Mouse (Mus musculus) limb, embryonic 12.5 days (tissue): ENCODE results near the gene Cad. TPM values are rescaled to one million over a fixed set of nuclear protein-coding genes. Genes with fewer than 3 reads are reported as not detected.
"Not testable (repeated sequence)": the region's sequence is repeated elsewhere in the genome, so short reads cannot be mapped to it uniquely, and the experiment has no call there.

Experiments
- ATAC-seq: fragments of 200-750 bp; cut with Nextera tagmentation; 2 replicates; pipeline ENCODE4 v1.8.0; 2017; ENCODE audit warnings: low read depth, moderate TSS enrichment; ENCODE audit not compliant: insufficient number of reproducible peaks, insufficient read depth, low FRiP score, low TSS enrichment
- H3K27ac ChIP-seq: fragments of 300-500 bp; sonication (generic); 2 replicates; pipeline ENCODE4 v1.5.1; 2016; ENCODE audit warnings: mild to moderate bottlenecking, moderate library complexity
- H3K27me3 ChIP-seq: fragments of 300-500 bp; sonication (generic); 2 replicates; pipeline ENCODE4 v1.6.1; 2016; ENCODE audit warnings: mild to moderate bottlenecking, moderate library complexity
- H3K36me3 ChIP-seq: fragments of 300-500 bp; sonication (generic); 2 replicates; pipeline ENCODE4 v1.6.1; 2016; ENCODE audit warnings: mild to moderate bottlenecking, moderate library complexity
- H3K4me1 ChIP-seq: fragments of 300-500 bp; sonication (generic); replicated peaks from 2 replicates; pipeline ENCODE4 v1.6.1; 2016
- H3K4me2 ChIP-seq: fragments of 300-500 bp; sonication (generic); 2 replicates; pipeline ENCODE4 v1.6.1; 2016; ENCODE audit warnings: mild to moderate bottlenecking, moderate library complexity
- H3K4me3 ChIP-seq: fragments of 300-500 bp; sonication (generic); replicated peaks from 2 replicates; pipeline ENCODE4 v1.5.1; 2016; ENCODE audit warnings: mild to moderate bottlenecking
- H3K9ac ChIP-seq: fragments of 300-500 bp; sonication (generic); replicated peaks from 2 replicates; pipeline ENCODE4 v1.6.1; 2016; ENCODE audit warnings: mild to moderate bottlenecking, moderate library complexity
- H3K9me3 ChIP-seq: fragments of 300-500 bp; sonication (generic); 2 replicates; pipeline ENCODE4 v1.6.1; 2016; ENCODE audit warnings: mild to moderate bottlenecking, moderate library complexity
- WGBS: fragments of 180-500 bp; shearing (Covaris S2); methylation state at CpG from one replicate; pipeline ENCODE4 v1.1.7; 2016; 5-methylcytosine and 5-hydroxymethylcytosine counted together
- polyA plus RNA-seq: library from polyadenylated mRNA; unstranded; fragments of >200 nt; fragmentation: Nextera tagmentation; extraction: Ambion mirVana; gene quantifications from 2 replicates; pipeline ENCODE4 v1.2.1, GENCODE M21; 2016

The Cad gene
- polyA plus RNA-seq, 1 experiment from 2014 or later = 48.0 TPM

DNA sequence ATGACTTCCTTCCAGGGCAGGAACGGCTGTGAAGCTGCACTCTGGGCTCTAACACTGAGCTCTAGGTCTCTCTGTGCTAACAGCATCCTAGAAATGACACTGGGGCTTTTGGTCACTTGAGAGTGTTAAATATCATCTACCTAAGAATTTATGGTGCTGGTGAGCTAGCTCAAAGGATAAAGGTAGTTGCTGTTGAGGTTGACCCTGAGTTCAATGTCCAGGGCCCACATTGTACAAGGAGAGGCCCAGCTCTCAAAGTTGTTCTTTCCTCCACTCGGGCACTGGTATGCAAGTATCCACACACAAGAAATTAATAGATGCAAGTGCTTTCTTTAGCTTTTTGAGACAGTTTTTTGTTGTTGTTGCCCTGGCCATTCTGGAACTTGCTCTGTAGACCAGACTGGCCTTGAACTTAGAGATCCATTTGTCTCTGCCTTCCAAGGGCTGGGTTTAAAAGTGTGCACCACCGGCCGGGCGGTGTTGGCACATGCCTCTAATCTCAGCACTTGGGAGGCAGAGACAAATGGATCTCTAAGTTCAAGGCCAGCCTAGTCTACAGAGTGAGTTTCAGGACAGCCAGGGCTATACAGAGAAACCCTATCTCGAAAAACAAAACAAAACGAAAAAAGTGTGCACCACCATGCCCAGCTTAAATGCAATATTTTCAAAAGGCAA lies 16.3 kb upstream of the Cad start:
- Histone ChIP-seq H3K27me3 (no peaks in the 10 kb centered on the region), H3K36me3 (peaks cover 64% of the 10 kb centered on the region), H3K9me3 (no peaks in the 10 kb centered on the region), H3K27ac (no peak overlapping the region), H3K4me1 (no peaks in the 10 kb centered on the region), H3K9ac (no peak overlapping the region), H3K4me2 (no peak overlapping the region), H3K4me3 (no peak overlapping the region)
- 91% methylated on average over 7 of the region's 7 CpGs for WGBS
- no peak for ATAC-seq

DNA sequence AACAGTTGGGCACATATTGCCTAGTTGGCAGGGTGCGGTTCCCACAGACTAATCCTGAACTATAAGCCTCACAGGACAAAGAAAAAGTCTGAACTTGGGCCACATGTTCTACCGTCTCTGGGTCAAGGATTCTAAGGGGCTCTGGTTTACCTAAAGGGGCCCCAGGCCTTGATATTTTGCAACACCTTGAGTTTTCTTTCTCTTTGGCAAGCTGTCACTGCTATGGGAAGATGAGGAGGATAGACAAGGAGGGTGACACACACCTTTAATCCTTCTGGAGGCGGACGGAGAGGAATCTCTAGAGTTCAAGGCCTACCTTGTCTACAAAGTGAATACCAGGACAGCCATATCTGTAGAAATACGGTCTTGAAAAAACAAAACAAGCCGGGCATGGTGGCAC lies 8.2 kb upstream of the Cad start:
- H3K27ac ChIP-seq = no peak overlapping the region

DNA sequence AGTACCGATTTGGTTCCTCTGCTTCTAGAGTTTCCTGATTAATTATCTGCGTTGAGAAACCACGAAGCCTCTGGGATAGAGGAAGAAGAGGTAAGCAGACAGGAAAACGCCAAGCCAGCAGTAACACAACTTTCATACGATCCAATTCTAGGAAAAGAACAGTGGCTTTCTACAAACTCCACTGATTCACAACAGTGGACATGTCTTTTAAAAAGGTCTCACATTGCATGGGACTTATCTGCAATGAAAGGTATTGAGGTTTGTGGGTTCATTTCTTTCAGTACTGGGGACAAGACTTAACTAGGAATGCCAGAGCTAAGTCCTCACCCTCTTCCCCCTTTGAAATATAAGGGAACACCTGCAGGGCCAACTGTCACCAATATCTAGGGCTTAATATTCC lies 7.5 kb upstream of the Cad start:
- Histone ChIP-seq H3K27ac (no peak overlapping the region), H3K4me1 (peaks cover 7% of the 10 kb centered on the region; the same call in 1 of the 2 replicates), H3K36me3 (peaks cover 17% of the 10 kb centered on the region), H3K27me3 (no peaks in the 10 kb centered on the region), H3K4me3 (peak overlapping the region; percentile 67), H3K9me3 (no peaks in the 10 kb centered on the region), H3K9ac (peak overlapping the region; percentile 77; the same call in 1 of the 2 replicates), H3K4me2 (peak overlapping the region; percentile 79)
- 80% methylated on average over 5 of the region's 5 CpGs for WGBS
- no peak for ATAC-seq

More for the DNA sequence above, 8.2 kb upstream of the Cad start:
- H3K36me3 ChIP-seq = peaks cover 24% of the 10 kb centered on the region
- WGBS = 90% methylated on average over 6 of the region's 6 CpGs
- no peak overlapping the region for H3K4me3 ChIP-seq
- no peak for ATAC-seq
- peaks cover 7% of the 10 kb centered on the region; the same call in 1 of the 2 replicates for H3K4me1 ChIP-seq
- H3K9me3 ChIP-seq = no peaks in the 10 kb centered on the region
- no peaks in the 10 kb centered on the region for H3K27me3 ChIP-seq
- H3K4me2 ChIP-seq = no peak overlapping the region
- H3K9ac ChIP-seq = no peak overlapping the region

DNA sequence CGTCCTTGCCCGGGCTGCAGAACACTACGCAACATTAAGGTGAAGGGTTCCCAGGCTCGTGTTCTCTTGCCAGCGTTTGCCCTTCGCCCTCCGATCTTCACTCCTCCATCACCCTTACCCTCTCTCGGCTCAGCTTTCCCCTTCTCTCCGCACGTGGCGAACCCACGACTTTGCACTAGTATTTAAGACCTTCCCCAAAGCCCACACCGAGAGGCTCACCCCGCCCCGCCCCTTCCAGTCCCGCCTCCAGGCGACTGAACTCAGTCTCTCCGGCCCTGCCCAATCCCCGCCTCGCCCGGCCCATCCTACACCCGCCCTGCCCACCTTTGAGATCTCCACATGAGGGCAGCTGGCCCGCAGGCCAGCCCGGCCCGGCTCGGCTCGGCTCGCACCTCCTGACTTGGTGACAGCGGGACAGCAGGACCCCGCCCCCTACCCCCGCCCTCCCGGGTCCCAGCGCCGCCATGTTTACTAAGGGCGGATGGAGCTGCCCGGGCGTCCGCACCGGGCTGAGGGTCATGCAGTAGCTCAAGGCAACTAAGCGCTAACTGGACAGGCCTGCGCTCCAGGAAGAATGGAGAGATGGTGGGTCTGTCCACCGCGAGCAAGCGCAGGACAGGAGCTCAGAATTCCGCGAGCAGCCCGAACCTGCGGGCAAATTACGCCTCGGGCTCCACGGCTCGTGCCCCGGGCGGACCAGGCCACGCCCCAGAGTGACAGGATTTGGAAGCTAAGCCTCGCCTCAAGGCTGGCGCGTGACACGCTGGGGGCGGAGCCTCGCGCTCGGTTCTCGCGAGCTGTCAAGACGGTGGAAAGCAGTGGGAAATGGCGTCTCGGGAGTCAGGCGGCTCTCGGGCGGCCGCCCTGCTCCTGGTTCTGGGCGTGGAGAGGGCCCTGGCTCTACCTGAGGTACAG lies 6.5 kb upstream of the Cad start, which contains the start of gene Atraid:
Atraid (plus strand) TSS at position 465 of the 915 bp plus-strand sequence.
- ATAC-seq = peak; percentile 98
- Histone ChIP-seq H3K4me2 (peak within 1 kb of the TSS; percentile 79), H3K4me3 (peak within 1 kb of the TSS; percentile 67), H3K9ac (peak within 1 kb of the TSS; percentile 77), H3K36me3 (peaks cover 16% of the 10 kb centered on the region), H3K4me1 (peaks cover 7% of the 10 kb centered on the region; the same call in 1 of the 2 replicates), H3K27me3 (no peaks in the 10 kb centered on the region), H3K9me3 (no peaks in the 10 kb centered on the region), H3K27ac (peak within 1 kb of the TSS; percentile 92)
- WGBS = 1% methylated on average over 73 of the region's 73 CpGs

DNA sequence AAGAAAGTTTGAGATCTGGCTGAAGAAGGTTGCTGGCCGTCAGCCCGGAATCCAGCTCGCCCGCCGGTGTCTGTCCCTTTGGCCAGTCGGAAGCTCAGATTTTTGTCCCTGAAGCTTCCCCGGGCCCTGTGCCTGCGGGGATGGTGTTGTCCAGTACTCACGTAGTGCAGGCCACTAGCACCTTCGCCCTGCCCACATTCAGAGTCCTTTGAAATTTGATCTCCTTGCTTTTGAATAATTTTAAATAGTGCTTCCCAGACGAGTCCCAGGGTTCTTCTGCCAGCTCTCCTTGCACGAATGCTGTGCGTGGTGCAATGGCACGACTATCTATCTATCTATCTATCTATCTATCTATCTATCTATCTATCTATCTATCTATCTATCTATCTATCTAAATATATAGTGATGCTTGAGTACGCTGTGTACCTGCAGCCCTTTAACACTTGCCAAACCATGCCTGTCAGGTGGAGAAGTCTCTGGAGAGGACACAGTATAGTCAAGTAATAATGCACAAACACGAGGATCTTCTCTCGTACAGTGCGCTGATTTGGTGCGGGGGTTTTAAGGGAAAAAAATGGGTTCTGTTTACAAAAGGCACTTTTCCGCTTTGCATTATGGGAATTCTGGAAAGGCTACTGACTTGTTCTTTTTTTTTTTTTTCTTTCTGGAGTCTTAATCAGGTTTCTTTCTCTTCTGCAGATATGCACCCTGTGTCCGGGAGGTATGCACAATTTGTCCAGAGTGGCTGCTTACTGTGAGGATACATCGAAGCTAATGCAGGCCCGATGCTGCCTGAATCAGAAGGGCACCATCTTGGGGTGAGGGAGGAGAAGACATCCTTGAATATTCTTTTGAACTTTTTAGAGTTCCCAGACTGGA lies 5.6 kb upstream of the Cad start, which contains the start of gene Slc5a6:
Slc5a6 (minus strand) TSS at position 162 of the 879 bp plus-strand sequence.
- Histone ChIP-seq H3K9me3 (no peaks in the 10 kb centered on the region), H3K27me3 (no peaks in the 10 kb centered on the region), H3K27ac (peak within 1 kb of the TSS; percentile 92), H3K4me2 (peak within 1 kb of the TSS; percentile 79), H3K36me3 (peaks cover 14% of the 10 kb centered on the region), H3K9ac (peak within 1 kb of the TSS; percentile 77), H3K4me1 (peaks cover 10% of the 10 kb centered on the region; the same call in 1 of the 2 replicates), H3K4me3 (peak within 1 kb of the TSS; percentile 67)
- ATAC-seq = peak; percentile 11
- under 1% methylated on average over 23 of the region's 23 CpGs for WGBS

DNA sequence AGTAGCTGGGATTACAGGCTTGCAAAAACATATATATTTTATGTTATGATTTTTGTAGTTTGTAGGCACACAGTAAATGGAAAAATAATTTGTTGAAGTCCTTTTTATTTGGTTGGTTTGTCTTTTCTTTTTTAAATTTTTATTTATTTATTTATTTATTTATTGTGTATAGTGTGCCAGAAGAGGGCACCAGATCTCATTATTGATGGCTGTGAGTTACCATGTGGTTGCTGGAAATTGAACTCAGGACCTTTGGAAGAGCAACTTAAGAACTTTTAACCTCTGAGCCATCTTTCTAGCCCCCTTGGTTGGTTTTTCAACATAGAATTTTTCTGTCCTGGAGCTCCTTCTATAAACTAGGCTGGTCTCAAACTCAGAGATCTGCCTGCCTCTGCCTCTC lies 4.2 kb upstream of the Cad start:
- Histone ChIP-seq H3K9me3 (no peaks in the 10 kb centered on the region), H3K36me3 (peaks cover 9% of the 10 kb centered on the region), H3K4me3 (no peak overlapping the region), H3K4me1 (peaks cover 15% of the 10 kb centered on the region; the same call in 1 of the 2 replicates), H3K9ac (no peak overlapping the region), H3K4me2 (no peak overlapping the region), H3K27ac (no peak overlapping the region), H3K27me3 (no peaks in the 10 kb centered on the region)
- ATAC-seq = no peak

DNA sequence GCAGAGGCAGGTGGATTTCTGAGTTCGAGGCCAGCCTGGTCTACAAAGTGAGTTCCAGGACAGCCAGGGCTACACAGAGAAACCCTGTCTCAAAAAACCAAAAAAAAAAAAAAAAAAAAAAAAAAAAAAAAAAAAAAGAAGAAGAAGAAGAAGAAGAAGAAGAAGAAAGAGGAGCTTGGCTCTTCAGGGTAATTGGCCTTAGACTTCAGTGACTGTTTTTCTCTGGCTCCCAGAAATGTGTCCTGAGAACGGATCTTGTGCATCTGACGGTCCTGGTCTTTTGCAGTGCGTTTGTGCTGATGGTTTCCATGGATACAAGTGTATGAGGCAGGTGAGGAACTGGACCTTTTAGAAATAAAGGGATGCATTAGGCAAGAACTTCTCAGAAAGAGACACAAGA lies 852 bp upstream of the Cad start:
- H3K4me3 ChIP-seq = peak overlapping the region; percentile 68
- H3K27me3 ChIP-seq, H3K9me3 ChIP-seq, H3K9ac ChIP-seq, ATAC-seq: not testable (repeated sequence)
- H3K4me1 ChIP-seq = peaks cover 15% of the 10 kb centered on the region
- peaks cover 29% of the 10 kb centered on the region for H3K36me3 ChIP-seq
- 62% methylated on average over 4 of the region's 4 CpGs for WGBS
- H3K4me2 ChIP-seq = peak overlapping the region; percentile 85
- H3K27ac ChIP-seq = peak overlapping the region; percentile 80

DNA sequence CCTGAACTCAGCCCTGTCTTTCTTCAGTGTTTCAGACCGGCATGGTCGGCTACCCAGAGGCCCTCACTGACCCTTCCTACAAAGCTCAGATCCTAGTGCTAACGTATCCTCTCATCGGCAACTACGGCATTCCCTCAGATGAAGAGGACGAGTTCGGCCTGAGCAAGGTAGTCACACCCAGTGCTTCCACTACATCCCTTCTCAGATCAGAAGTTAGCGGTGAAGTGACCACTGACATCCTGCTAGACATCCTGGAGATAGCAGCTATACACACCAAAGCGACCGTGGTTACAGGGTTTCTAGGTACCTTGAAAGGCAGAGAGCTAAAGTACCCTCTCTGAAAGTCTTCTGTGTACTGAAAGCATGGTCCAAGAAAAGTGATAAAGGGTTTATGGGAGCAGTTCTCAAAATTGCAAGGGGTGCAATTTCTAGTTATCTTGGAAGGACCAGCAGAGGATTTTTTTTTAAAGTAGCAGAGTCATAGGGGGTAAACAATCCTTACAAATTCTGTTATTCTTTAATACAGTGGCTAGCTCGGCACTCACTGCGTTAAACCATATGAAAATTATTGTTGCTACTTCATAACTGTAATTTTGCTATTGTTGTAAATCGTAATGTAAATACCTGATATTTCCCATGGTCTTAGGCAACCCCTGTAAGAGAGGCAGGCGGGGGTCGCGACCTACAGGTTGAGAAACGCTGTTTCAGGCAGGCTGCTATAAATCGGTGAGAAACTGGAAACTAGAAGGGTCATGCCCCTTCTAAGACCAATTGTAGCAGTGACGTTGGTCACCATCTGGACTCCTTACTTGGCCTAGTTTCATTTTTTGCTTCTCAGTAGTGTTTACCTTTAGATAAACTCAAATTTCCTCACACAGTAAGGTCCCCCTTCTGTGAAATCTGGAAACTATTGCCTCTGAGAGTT lies 898 bp downstream of the Cad start:
- Histone ChIP-seq H3K36me3 (peaks cover 47% of the 10 kb centered on the region), H3K9ac (peak overlapping the region; percentile 80), H3K27me3 (no peaks in the 10 kb centered on the region), H3K4me1 (peaks cover 15% of the 10 kb centered on the region), H3K4me2 (peak overlapping the region; percentile 85), H3K27ac (peak overlapping the region; percentile 80), H3K4me3 (peak overlapping the region; percentile 68), H3K9me3 (no peaks in the 10 kb centered on the region)
- no peak; the same call in 1 of the 2 replicates for ATAC-seq
- WGBS = 14% methylated on average over 19 of the region's 19 CpGs

DNA sequence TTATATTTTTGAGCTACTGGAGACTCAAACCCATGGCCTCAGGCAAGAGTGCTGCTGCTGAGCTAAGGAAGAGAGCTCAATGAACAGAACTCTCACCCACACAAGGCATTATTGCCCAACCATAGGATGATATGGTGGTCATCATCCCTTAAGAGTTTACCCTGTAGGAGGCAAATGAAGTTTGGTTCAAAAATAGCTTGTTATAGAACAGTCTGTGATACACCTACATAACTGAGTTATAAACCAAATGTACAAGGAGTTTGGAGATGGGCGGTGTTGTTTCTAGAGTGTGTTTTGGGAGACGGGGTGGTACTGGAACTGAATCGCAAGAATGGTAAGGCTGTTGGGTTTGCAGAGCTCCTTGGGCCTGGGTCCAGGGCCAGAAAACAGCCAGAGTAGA lies 15.2 kb downstream of the Cad start:
- ATAC-seq = no peak
- peaks cover 96% of the 10 kb centered on the region for H3K36me3 ChIP-seq
- WGBS = 91% methylated on average over 3 of the region's 3 CpGs

DNA sequence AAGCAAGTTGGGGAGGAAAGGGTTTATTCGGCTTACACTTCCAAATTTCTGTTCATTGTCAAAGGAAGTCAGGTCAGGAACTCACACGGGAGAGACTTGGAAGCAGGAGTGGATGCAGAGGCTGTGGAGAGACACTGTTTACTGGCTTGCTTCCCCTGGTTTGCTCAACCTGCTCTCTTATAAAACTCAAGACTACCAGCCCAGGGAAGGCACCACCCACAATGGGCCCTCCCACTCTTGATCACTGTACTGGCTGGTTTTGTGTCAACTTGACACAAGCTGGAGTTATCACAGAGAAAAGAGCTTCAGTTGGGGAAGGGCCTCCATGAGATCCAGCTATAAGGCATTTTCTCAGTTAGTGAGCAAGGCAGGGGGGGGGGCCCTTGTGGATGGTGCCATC lies 16.5 kb downstream of the Cad start:
- Histone ChIP-seq H3K4me2 (no peak overlapping the region), H3K4me1 (no peaks in the 10 kb centered on the region), H3K4me3 (no peak overlapping the region), H3K36me3 (peaks cover 100% of the 10 kb centered on the region), H3K27ac (no peak overlapping the region), H3K9ac (no peak overlapping the region), H3K9me3 (no peaks in the 10 kb centered on the region), H3K27me3 (no peaks in the 10 kb centered on the region)
- ATAC-seq = no peak
- 85% methylated on average over 2 of the region's 2 CpGs for WGBS

More for the DNA sequence above, 15.2 kb downstream of the Cad start:
- H3K9me3 ChIP-seq = no peaks in the 10 kb centered on the region
- H3K4me1 ChIP-seq = no peaks in the 10 kb centered on the region
- H3K27ac ChIP-seq = no peak overlapping the region
- no peak overlapping the region for H3K4me2 ChIP-seq
- H3K4me3 ChIP-seq = no peak overlapping the region
- no peaks in the 10 kb centered on the region for H3K27me3 ChIP-seq
- H3K9ac ChIP-seq = no peak overlapping the region
